Mouse (Mus musculus): ENCODE results near the gene Gm9922. TPM values are rescaled to one million over a fixed set of nuclear protein-coding genes. Genes with fewer than 3 reads are reported as not detected.

The Gm9922 gene
- 2.7 and 4.1 TPM in 2 replicates for polyA plus RNA-seq (2015; fragmentation: Nextera tagmentation; extraction: Ambion mirVana)

DNA sequence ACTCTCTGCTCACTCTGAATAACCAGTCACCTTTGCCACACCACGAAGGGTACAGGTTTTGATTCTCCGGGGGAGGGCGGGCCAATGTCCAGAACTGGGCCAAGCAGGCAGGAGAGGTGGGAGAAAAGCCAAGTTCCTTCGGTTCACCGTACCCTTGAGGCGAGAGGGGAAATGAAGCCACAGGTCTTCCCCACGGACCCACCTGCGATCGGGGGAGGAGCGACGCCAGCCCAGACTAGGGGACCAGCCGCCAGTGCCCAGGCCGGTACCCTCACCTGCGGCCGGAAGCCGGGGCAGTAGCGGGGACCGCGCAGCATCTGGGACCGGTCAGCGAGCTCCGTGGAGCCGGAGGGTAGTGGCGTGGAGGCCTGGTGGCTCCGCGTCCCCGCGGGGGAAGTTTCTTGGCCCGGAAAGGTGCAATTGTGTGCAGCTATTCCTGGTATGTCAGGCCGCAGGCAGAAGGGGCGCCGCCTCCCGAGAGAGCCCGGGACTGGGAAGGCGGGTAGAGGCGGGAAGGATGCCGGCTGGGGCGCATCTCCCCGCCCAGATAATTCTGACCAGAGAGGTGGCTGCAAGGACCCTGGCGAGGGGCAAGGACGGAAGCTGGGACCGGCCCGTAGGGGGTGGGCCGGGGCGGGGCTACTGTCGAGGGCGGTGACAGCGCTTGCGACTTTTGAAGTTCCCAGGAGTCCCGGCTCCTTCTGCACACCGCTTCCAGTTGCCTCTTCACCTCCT is at the start of gene Gm9922, which contains the start of gene Lmo7:
Gene Gm9922 (minus strand): TSS at position 578 of the 735 bp plus-strand sequence.
Gene Lmo7 (plus strand): TSS at position 721 of the 735 bp plus-strand sequence.

Other genes with a start within 250 kb of the Gm9922 start
- 16.2 and 44.1 TPM in 2 replicates for gene Tbc1d4, start 120.6 kb downstream of the Gm9922 start, polyA plus RNA-seq (2015; fragmentation: Nextera tagmentation; extraction: Ambion mirVana)
- gene Commd6, start 89.1 kb downstream of the Gm9922 start, polyA plus RNA-seq (2015; fragmentation: Nextera tagmentation; extraction: Ambion mirVana), result 154 TPM in 2 replicates
- 89.2 and 97.3 TPM in 2 replicates for gene Uchl3, start 75.8 kb downstream of the Gm9922 start, polyA plus RNA-seq (2015; fragmentation: Nextera tagmentation; extraction: Ambion mirVana)
- gene Lmo7, start 143 bp upstream of the Gm9922 start, polyA plus RNA-seq (2015; fragmentation: Nextera tagmentation; extraction: Ambion mirVana), result 5.5 and 6.1 TPM in 2 replicates

Measured in adrenal gland, postnatal 0 days (tissue).